Mouse (Mus musculus) ES-CJ7 (cell line): ENCODE results near the gene Slc16a4.
"Not testable (repeated sequence)": the region's sequence is repeated elsewhere in the genome, so short reads cannot be mapped to it uniquely, and the experiment has no call there.

Experiments used
- DNase-seq: peaks from one replicate; pipeline ENCODE4 v3.0.0; 2011; ENCODE audit warnings: low read depth, low spot score

The Slc16a4 gene

GRCm38 (mm10) chr3:107295672-107296360 lies 4.8 kb downstream of the Slc16a4 start:
- DNase-seq: no peak

DNA sequence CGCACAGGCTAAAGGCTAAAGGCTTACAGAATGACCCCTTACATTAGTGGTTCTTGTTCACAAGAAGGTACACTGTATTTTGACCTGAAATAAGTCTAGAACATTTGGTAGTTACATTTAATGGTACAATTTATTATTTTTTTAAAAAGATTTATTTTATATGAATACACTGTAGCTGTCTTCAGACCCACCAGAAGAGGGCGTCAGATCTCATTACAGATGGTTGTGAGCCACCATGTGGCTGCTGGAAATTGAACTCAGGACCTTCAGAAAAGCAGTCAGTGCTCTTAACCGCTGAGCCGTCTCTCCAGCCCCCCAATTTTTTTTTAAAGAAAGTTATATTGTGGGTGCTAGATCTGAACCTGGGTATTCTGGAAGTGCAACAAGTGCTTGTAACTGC lies 5.9 kb downstream of the Slc16a4 start:
- not testable (repeated sequence) for DNase-seq

DNA sequence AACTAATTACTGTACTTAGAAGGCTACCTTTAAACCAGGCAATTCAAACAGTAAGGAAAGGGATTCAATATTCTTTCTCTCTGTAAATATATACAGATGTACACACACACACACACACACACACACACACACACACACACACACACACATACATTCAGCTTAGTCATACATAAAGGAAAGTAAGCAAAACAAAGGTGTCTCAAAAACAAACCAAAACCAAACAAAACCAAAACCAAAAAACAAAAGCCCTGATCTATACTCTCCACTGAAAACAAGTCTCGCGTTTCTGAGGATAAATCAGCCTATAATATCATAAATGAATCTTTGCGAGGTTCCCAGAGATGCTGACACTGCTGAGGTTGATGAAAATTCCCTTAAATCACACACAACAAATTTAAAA lies 26.3 kb downstream of the Slc16a4 start:
- no peak for DNase-seq

GRCm38 (mm10) chr3:107321141-107321540 lies 30.1 kb downstream of the Slc16a4 start:
- no peak for DNase-seq

DNA sequence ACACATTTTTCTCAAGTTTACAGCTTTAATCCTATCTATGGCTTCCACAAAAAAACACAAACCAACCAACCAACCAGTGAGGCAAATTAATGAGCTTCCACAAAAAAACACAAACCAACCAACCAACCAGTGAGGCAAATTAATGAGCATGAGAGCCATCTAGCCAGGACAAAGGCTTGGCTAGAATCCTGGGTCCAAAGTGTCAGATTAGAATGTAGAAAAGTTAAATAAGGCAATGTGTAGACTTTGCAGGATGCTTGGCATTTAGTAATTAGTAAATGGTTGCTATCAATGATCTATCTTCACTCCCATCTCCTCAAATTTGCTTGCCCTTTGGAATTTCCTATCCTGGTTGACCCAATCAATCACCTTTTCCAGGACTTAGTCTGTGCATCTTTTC lies 30.7 kb downstream of the Slc16a4 start:
- no peak for DNase-seq

DNA sequence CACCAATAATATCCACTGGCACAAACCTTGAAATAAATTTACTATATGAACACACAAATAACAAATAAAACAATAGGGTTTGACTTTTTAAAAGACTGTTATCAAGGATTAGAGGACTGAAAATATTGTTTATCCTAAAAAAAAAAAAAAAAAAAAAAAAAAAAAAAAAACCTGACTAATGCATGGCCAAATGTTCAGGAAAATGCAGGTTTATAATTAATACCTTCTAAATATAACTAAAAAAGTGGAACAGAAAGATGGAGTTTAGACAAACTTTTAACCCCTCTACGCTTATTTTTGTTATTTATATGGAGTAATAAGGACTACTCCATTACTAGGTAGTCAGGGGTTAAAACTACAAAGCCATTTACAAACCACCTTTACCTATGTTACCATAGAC lies 35.4 kb downstream of the Slc16a4 start:
- no peak for DNase-seq

DNA sequence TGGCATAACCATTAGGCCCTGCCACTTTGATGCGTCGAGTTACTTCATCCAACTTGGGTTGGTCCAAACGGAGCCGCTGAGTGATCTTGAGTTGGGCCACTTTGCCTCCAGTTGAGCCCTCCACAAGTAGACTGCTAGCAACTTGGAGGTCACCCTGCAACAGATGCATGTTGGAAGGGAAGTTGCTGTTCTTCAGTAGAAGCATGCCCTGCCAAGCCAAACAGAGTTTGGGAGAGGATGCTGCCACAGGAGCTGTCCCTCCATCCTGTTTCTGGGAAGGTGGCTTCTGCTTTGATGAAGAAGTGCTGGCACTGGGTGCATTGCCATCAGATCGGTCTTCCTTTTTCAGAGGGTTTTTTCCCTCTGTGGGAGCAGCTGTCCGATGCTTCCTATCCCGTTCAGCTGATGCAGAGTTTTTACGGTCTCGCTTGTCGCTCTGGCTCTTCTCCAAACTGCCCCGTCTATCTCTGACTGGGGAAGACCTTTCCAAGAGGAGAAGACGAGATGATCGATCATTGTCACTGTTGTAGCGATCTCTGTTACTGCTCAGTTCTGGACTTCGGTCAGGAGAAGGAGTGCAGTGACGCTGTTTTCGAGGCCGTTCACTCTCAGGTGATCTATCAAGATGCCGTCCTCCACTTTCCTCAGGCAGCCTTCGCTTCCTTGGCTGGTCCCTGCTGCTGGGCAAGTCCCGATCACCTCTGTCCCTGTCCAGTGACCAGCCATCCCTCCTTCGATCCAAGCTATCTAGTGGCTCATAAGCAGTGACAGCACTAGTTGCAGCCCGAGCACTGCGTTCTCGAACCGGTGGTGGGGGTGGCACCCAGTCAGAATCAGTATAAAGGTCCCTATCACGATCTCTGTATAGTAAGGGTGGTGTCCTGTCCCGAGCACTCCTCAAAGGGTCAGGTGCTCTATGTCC lies 39.7 kb downstream of the Slc16a4 start:
- no peak for DNase-seq

- DNase-seq: no peak
These were observed 40.7 kb downstream of the Slc16a4 start for GRCm38 (mm10) chr3:107331746-107332126.

DNA sequence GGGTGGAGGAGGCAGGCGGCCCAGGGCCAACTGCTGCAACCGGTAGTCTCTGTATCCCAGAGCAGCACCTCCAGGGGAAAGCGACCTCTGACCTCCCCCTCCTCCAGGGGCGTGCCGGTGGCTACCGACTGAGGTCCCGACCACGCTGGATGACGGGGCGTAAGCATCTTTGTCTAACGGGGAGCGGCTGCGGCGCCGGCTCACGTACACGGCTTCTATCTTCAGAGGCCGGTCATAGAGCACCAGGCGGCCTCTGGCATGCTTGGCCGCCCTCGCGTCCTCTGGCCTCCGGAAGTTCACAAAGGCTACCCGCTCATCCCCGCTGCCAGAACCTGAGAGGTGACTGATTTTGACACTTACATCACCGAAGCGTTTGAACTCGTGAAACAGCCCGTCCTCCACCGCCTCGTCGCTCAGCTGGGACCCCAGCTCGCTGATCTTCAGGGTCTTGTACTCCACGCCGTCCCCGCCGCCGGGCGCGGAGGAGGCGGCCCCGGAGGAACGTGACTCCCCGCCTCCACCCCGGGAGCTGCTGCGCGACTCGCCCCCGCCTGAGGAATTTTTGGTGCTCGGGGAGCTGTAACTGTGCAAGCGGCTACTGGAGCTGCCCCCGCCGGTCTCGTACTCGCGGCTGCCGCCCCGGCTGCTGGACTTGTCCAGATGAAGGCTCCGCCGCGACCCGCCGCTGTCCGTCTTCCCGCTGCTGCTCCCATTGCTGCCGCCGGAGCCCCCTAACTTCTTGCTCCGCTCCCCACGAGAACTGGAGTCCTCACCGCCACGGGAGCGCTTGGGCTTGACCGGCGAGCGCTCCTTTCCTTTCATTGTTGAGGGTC lies 41.3 kb downstream of the Slc16a4 start:
- peak; percentile 26 for DNase-seq

DNA sequence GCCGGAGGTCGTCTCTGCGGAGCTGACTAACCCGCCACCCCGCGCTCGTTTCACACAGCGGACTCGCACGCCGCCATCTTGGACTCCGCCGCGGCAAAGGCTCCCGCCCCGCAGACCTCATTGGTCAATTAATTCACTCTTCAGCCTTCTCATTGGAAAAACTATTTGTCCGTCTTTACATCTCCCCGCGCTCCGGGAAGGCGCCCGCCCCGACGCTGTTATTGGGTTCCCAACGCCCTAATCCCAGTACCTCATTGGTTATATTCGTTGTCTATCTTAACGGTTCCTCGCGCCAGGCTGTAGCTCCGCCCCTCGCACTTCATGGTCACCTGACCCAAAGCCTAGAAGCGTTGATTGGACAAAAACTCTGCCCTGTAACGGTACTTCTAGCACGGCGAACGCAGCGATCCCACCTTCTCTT lies 41.9 kb downstream of the Slc16a4 start:
- DNase-seq: peak; percentile 99

DNA sequence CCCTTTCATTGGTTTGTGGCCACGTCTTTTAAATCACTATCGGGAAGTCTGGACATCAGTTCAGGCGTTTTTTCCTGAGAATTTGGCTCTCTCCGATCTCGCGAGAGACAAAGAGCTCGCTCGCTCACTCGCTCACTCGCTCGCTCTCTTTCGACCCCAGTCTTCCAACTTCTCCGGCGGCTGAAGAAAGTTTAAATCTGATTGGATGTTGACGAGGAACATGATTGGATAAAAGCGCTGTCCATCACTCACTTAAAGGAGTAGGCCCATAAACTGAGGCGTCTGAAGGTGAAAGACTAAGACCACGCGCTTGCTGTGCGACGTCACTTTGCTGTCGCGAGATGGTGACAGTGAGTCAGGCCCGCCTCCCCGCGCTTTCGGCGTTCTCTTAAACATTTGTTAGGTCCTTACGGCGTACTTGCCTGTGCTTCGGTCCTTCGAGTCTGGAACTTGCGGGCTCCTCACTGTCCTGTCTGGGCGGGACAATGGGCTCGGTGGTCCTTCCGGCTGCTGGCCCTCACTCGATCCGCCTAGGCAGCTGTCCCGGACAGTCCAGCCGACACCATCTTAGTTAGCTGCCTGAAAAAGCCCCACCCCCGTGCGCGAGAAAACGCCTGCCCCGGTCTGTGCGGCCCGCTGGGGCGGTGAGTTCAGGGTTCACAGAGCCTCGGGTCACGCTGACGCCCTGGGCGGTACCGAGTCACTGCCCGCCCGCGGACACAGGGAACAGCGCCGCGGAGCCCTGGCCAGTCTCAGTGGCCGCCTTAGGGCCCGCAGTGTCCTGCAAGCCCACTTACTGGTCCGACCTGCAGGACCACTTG lies 42.6 kb downstream of the Slc16a4 start, which contains the start of gene Rbm15:
TSS of gene Rbm15 (minus strand) at position 293 of the 821 bp plus-strand sequence.
- DNase-seq: peak; percentile 100

- peak; percentile 37 for DNase-seq
These were observed 43.3 kb downstream of the Slc16a4 start for GRCm38 (mm10) chr3:107334202-107334934.

GRCm38 (mm10) chr3:107343971-107344370 lies 52.9 kb downstream of the Slc16a4 start:
- no peak for DNase-seq

DNA sequence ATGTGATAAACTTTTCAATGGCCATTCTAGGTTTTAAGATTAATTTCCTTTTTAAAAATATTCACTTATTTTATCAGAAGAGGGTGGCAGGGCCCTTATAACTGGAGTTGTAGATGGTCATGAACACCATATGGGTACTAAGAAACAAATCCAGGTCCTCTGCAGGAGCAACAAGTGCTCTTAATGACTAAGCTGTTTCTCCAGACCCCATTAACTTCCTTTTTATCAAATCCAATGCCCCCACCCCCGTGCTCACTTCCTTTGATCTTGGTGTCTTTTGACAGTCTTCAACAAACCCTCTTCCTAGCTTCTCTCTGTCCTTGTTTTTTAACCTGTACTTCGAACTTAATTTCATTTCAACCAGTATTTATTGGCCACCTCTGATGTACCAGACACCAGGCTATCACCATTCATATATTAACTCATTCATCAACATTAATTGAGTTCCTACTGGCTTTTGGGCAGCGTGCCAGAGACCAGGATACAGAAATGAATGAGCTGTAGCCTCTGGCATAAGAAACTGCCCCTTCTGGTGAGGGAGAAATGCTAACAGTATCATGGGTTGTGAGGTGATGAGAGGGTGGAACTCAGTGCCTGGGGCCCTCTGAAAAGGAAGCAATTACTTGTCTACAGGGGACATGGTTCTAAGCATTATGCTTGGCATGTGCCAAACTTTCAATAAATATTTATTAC lies 54.1 kb downstream of the Slc16a4 start:
- DNase-seq: no peak

- DNase-seq: no peak
These were observed 58.0 kb downstream of the Slc16a4 start for GRCm38 (mm10) chr3:107349006-107349405.

DNA sequence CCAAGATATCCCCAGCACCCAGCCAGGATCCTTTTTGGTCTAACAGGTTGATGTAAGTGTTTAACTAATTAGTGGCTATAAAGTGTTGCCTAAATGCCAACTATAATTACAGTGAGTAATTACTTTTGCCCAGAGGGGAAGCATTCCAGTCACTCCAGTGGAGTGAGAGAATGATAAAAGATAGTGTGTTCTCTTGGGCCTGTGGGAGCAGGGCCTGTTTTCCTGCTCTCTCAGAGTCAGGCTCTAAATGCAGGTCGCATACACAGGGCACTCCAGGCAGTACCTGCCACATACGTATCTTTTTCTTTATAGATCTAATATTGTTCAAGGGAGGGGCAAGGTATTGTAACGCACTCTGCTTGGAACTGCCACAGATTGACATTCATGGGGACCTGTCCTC lies 60.7 kb downstream of the Slc16a4 start:
- DNase-seq: no peak

- DNase-seq: peak; percentile 51
These were observed 64.7 kb downstream of the Slc16a4 start for GRCm38 (mm10) chr3:107355618-107356260.

DNA sequence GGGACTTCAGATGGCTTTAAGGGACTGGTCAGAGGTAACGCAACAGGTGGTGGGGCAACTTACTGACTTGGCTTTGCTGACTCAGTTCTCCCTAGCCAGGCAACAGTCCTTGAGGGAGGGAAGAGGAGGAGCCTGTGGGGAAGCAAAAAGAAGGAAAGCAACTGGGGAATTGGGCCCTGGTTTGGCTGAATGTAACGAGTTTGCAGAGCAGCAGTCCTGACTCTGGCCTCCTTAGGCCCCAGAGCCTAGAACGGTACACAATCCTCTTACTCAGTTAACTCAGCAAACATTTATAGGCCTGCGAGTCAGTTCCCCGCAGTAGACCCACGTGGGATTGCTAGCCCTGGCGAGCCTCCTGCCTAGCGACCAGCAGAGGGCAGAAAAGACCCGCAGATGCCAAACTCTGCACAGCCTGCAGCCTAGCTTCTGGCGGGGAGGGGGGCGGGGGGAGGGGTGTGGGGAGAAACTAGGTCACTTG lies 66.0 kb downstream of the Slc16a4 start:
- DNase-seq: peak; percentile 81

DNA sequence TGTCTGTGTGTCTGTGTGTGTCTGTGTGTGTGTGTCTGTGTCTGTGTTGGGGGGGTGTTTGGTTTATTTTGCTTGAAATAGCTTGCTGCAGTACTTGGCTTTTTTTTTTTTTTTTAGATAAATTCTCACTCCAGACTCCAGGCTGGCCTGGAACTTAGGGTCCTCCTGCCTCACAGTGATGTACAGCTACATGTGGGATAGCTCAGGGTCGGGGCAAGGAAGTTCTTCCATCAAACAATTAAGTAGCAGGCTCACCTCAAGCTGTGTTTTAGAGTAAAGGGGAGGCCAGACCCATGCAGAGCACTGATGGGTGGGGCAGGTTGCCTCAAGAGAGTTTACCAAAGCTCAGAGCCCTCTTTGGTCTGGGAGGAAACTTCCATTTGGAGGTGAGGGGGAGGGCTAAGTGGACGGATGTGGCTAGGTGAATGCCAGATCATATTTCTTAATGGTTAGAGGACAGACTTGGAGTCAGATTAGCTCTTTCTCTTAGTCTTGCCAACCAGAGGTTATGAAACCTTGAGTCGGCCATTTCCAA lies 66.7 kb downstream of the Slc16a4 start:
- peak; percentile 39 for DNase-seq
